Mouse (Mus musculus): ENCODE data around the gene Pex13. TPM values are rescaled to one million over a fixed set of nuclear protein-coding genes. Genes with fewer than 3 reads are reported as not detected.

The Pex13 gene
- polyA plus RNA-seq, 1 experiment from 2014 or later: 27.6 TPM

GRCm38 (mm10) chr11:23688060-23688459 lies 22.3 kb upstream of the Pex13 start:
- Histone ChIP-seq H3K9me3 (ENCODE audit: control insufficient read depth, low read length) (no peaks in the 10 kb centered on the region), H3K4me2 (no peak overlapping the region), H3K36me3 (ENCODE audit: control insufficient read depth, insufficient read depth, low read length) (no peaks in the 10 kb centered on the region; the same call in 1 of the 2 replicates), H3K27me3 (replicated peaks; ENCODE audit: control insufficient read depth, insufficient read depth, low read length) (no peaks in the 10 kb centered on the region), H3K27ac (ENCODE audit: low read depth, low read length) (no peak overlapping the region), H3K4me3 (ENCODE audit: low read depth, low read length) (no peak overlapping the region), H3K9ac (ENCODE audit: low read depth, low read length) (no peak overlapping the region), H3K4me1 (replicated peaks; ENCODE audit: control insufficient read depth, insufficient read depth, low read length) (no peaks in the 10 kb centered on the region)
- ATAC-seq (replicated peaks; ENCODE audit: low FRiP score) (no peak), DNase-seq (ENCODE audit: low spot score) (no peak)
- WGBS: 85% methylated on average over 1 of the region's 1 CpGs

GRCm38 (mm10) chr11:23686671-23687070 lies 20.9 kb upstream of the Pex13 start:
- H3K9ac ChIP-seq (ENCODE audit: low read depth, low read length): no peak overlapping the region
- no peak overlapping the region for H3K27ac ChIP-seq (ENCODE audit: low read depth, low read length)
- H3K4me1 ChIP-seq (replicated peaks; ENCODE audit: control insufficient read depth, insufficient read depth, low read length): no peaks in the 10 kb centered on the region
- no peaks in the 10 kb centered on the region for H3K27me3 ChIP-seq (replicated peaks; ENCODE audit: control insufficient read depth, insufficient read depth, low read length)
- no peaks in the 10 kb centered on the region; the same call in 1 of the 2 replicates for H3K36me3 ChIP-seq (ENCODE audit: control insufficient read depth, insufficient read depth, low read length)
- WGBS: 89% methylated on average over 5 of the region's 5 CpGs
- DNase-seq (ENCODE audit: low spot score) (no peak), ATAC-seq (replicated peaks; ENCODE audit: low FRiP score) (no peak)
- no peak overlapping the region for H3K4me3 ChIP-seq (ENCODE audit: low read depth, low read length)
- no peak overlapping the region for H3K4me2 ChIP-seq
- no peaks in the 10 kb centered on the region for H3K9me3 ChIP-seq (ENCODE audit: control insufficient read depth, low read length)

- H3K36me3 ChIP-seq (ENCODE audit: control insufficient read depth, insufficient read depth, low read length): peaks cover 10% of the 10 kb centered on the region
- 81% methylated on average over 5 of the region's 5 CpGs for WGBS
- no peak overlapping the region for H3K4me2 ChIP-seq
Observed at GRCm38 (mm10) chr11:23682561-23682960, 16.8 kb upstream of the Pex13 start.

GRCm38 (mm10) chr11:23680435-23680950 lies 14.7 kb upstream of the Pex13 start:
- WGBS: 94% methylated on average over 6 of the region's 6 CpGs
- no peak overlapping the region for H3K27ac ChIP-seq (ENCODE audit: low read depth, low read length)
- no peaks in the 10 kb centered on the region for H3K27me3 ChIP-seq (replicated peaks; ENCODE audit: control insufficient read depth, insufficient read depth, low read length)
- no peak for ATAC-seq (replicated peaks; ENCODE audit: low FRiP score)
- no peak overlapping the region for H3K4me2 ChIP-seq
- H3K9ac ChIP-seq (ENCODE audit: low read depth, low read length): no peak overlapping the region
- H3K4me1 ChIP-seq (replicated peaks; ENCODE audit: control insufficient read depth, insufficient read depth, low read length): no peaks in the 10 kb centered on the region
- H3K4me3 ChIP-seq (ENCODE audit: low read depth, low read length): no peak overlapping the region
- H3K9me3 ChIP-seq (ENCODE audit: control insufficient read depth, low read length): no peaks in the 10 kb centered on the region
- H3K36me3 ChIP-seq (ENCODE audit: control insufficient read depth, insufficient read depth, low read length): peaks cover 12% of the 10 kb centered on the region
- no peak for DNase-seq (ENCODE audit: low spot score)

More at GRCm38 (mm10) chr11:23682561-23682960, 16.8 kb upstream of the Pex13 start:
- no peak overlapping the region for H3K27ac ChIP-seq (ENCODE audit: low read depth, low read length)
- H3K4me1 ChIP-seq (replicated peaks; ENCODE audit: control insufficient read depth, insufficient read depth, low read length): no peaks in the 10 kb centered on the region
- no peaks in the 10 kb centered on the region for H3K9me3 ChIP-seq (ENCODE audit: control insufficient read depth, low read length)
- H3K9ac ChIP-seq (ENCODE audit: low read depth, low read length): no peak overlapping the region
- no peaks in the 10 kb centered on the region for H3K27me3 ChIP-seq (replicated peaks; ENCODE audit: control insufficient read depth, insufficient read depth, low read length)
- H3K4me3 ChIP-seq (ENCODE audit: low read depth, low read length): no peak overlapping the region
- DNase-seq (ENCODE audit: low spot score): no peak
- no peak for ATAC-seq (replicated peaks; ENCODE audit: low FRiP score)

- Histone ChIP-seq H3K9ac (ENCODE audit: low read depth, low read length) (no peak overlapping the region), H3K27ac (ENCODE audit: low read depth, low read length) (no peak overlapping the region), H3K36me3 (ENCODE audit: control insufficient read depth, insufficient read depth, low read length) (peaks cover 12% of the 10 kb centered on the region), H3K4me3 (ENCODE audit: low read depth, low read length) (no peak overlapping the region), H3K27me3 (replicated peaks; ENCODE audit: control insufficient read depth, insufficient read depth, low read length) (no peaks in the 10 kb centered on the region), H3K4me1 (replicated peaks; ENCODE audit: control insufficient read depth, insufficient read depth, low read length) (no peaks in the 10 kb centered on the region), H3K4me2 (no peak overlapping the region), H3K9me3 (ENCODE audit: control insufficient read depth, low read length) (no peaks in the 10 kb centered on the region)
- DNase-seq (ENCODE audit: low spot score): peak; percentile 36
- WGBS: 49% methylated on average over 3 of the region's 3 CpGs
- peak; percentile 29; the same call in 1 of the 2 replicates for ATAC-seq (replicated peaks; ENCODE audit: low FRiP score)
Observed at GRCm38 (mm10) chr11:23679044-23679642, 13.4 kb upstream of the Pex13 start.

GRCm38 (mm10) chr11:23676100-23676499 lies 10.3 kb upstream of the Pex13 start:
- Histone ChIP-seq H3K36me3 (ENCODE audit: control insufficient read depth, insufficient read depth, low read length) (peaks cover 20% of the 10 kb centered on the region), H3K9ac (ENCODE audit: low read depth, low read length) (no peak overlapping the region), H3K9me3 (ENCODE audit: control insufficient read depth, low read length) (no peaks in the 10 kb centered on the region), H3K4me1 (replicated peaks; ENCODE audit: control insufficient read depth, insufficient read depth, low read length) (no peaks in the 10 kb centered on the region), H3K4me2 (no peak overlapping the region), H3K27ac (ENCODE audit: low read depth, low read length) (no peak overlapping the region), H3K27me3 (replicated peaks; ENCODE audit: control insufficient read depth, insufficient read depth, low read length) (no peaks in the 10 kb centered on the region), H3K4me3 (ENCODE audit: low read depth, low read length) (no peak overlapping the region)
- 92% methylated on average over 5 of the region's 5 CpGs for WGBS
- ATAC-seq (replicated peaks; ENCODE audit: low FRiP score) (no peak), DNase-seq (ENCODE audit: low spot score) (no peak)

GRCm38 (mm10) chr11:23672256-23672749 lies 6.5 kb upstream of the Pex13 start:
- Histone ChIP-seq H3K27ac (ENCODE audit: low read depth, low read length) (no peak overlapping the region), H3K4me3 (ENCODE audit: low read depth, low read length) (no peak overlapping the region), H3K4me1 (replicated peaks; ENCODE audit: control insufficient read depth, insufficient read depth, low read length) (no peaks in the 10 kb centered on the region), H3K4me2 (no peak overlapping the region), H3K9ac (ENCODE audit: low read depth, low read length) (no peak overlapping the region), H3K36me3 (ENCODE audit: control insufficient read depth, insufficient read depth, low read length) (peaks cover 10% of the 10 kb centered on the region), H3K9me3 (ENCODE audit: control insufficient read depth, low read length) (no peaks in the 10 kb centered on the region), H3K27me3 (replicated peaks; ENCODE audit: control insufficient read depth, insufficient read depth, low read length) (no peaks in the 10 kb centered on the region)
- 88% methylated on average over 4 of the region's 4 CpGs for WGBS
- ATAC-seq (replicated peaks; ENCODE audit: low FRiP score) (no peak), DNase-seq (ENCODE audit: low spot score) (no peak)

GRCm38 (mm10) chr11:23667128-23667527 lies 1.4 kb upstream of the Pex13 start:
- Histone ChIP-seq H3K36me3 (ENCODE audit: control insufficient read depth, insufficient read depth, low read length) (no peaks in the 10 kb centered on the region), H3K27ac (ENCODE audit: low read depth, low read length) (no peak overlapping the region; the same call in 1 of the 2 replicates), H3K9ac (ENCODE audit: low read depth, low read length) (peak overlapping the region; percentile 50), H3K4me2 (peak overlapping the region; percentile 79), H3K4me3 (ENCODE audit: low read depth, low read length) (peak overlapping the region; percentile 91), H3K27me3 (replicated peaks; ENCODE audit: control insufficient read depth, insufficient read depth, low read length) (no peaks in the 10 kb centered on the region), H3K4me1 (replicated peaks; ENCODE audit: control insufficient read depth, insufficient read depth, low read length) (peaks cover 8% of the 10 kb centered on the region; the same call in 1 of the 2 replicates), H3K9me3 (ENCODE audit: control insufficient read depth, low read length) (no peaks in the 10 kb centered on the region)
- DNase-seq (ENCODE audit: low spot score): no peak
- 52% methylated on average over 3 of the region's 3 CpGs for WGBS
- ATAC-seq (replicated peaks; ENCODE audit: low FRiP score): no peak

GRCm38 (mm10) chr11:23666526-23666925 lies 767 bp upstream of the Pex13 start:
- H3K27me3 ChIP-seq (replicated peaks; ENCODE audit: control insufficient read depth, insufficient read depth, low read length): no peaks in the 10 kb centered on the region
- H3K4me3 ChIP-seq (ENCODE audit: low read depth, low read length): peak overlapping the region; percentile 91
- H3K27ac ChIP-seq (ENCODE audit: low read depth, low read length): peak overlapping the region; percentile 94
- peak overlapping the region; percentile 90 for H3K9ac ChIP-seq (ENCODE audit: low read depth, low read length)
- no peak for DNase-seq (ENCODE audit: low spot score)
- H3K4me1 ChIP-seq (replicated peaks; ENCODE audit: control insufficient read depth, insufficient read depth, low read length): peaks cover 8% of the 10 kb centered on the region; the same call in 1 of the 2 replicates
- H3K36me3 ChIP-seq (ENCODE audit: control insufficient read depth, insufficient read depth, low read length): no peaks in the 10 kb centered on the region
- no peak for ATAC-seq (replicated peaks; ENCODE audit: low FRiP score)
- 8% methylated on average over 5 of the region's 5 CpGs for WGBS
- H3K4me2 ChIP-seq: peak overlapping the region; percentile 79
- no peaks in the 10 kb centered on the region for H3K9me3 ChIP-seq (ENCODE audit: control insufficient read depth, low read length)
